Mouse (Mus musculus): ENCODE measurements around the gene Kcnq1. TPM values are rescaled to one million over a fixed set of nuclear protein-coding genes. Genes with fewer than 3 reads are reported as not detected.

Kcnq1 gene
- 10 to 100 TPM in 2 of 4 experiments, 1 to 10 TPM in 2; 3.7 to 14.9 (median 9.0) TPM for total RNA-seq (2022)

DNA sequence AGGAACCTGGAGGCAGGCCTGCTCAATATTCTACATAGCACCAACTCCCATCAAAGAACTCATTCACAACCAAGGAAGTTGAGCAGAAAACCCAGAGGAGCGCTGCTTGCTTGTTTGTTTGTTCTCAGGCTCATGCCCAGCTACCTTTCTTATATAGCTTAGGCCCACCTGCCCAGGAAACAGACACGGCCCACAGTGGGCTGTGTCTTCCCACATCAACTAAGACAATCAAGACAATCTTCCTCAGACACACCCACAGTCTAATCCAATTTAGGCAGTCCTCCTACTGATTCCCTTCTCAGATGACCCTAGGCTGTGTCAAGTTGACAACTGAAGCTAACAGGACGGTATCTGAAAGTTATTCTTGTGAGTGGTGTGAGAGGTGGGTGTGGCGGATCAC lies at the start of gene Kcnq1:
Gene Kcnq1 (plus strand): TSS at position 301 of the 400 bp plus-strand sequence.
- no peak for DNase-seq

DNA sequence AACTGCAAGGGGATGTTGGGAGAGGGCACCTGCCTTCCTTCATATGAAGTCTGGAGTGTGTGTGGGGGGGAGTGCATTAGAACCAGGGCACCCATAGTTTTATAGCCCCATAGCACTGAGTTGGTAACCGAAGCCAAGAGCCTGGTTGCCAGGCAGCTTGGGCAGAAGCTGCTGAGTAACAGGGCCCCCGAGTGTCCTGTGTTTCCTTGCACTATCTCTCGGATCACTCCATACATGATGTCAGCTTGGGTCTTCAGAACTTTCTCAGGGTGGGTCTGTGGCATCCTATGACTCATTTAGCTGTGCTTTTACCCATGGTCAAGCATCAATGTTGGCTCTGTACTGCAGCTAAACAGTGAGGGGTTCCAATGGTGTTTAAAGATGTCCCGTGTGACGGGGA lies 49.1 kb upstream of the Kcnq1 start:
- DNase-seq = no peak

DNA sequence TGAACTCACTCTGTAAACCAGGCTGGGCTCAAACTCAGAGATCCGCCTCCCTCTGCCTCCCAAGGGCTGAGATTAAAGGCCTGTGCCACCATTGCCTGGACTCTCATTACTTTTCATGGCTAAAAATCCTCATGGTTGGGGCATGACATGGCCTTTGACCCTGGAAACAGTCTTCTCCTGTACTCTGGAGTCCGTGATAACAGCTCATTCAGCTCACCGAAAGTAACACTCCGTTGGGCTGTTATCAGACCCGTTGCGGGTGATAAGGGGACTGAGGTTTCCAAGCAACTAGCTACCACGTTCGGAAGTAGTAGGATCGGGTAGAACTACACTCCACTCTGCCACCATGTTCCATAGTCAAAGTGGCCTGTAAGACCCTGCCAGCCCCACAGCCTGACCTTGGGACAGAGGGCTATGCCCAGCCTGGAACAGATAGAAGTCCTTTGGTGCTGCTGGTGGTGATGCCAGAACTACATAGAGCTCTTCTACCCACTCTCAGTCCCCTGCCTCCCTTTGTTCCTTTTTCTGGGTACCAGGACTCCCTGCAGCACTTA lies 48.4 kb upstream of the Kcnq1 start:
- no peak for DNase-seq

DNA sequence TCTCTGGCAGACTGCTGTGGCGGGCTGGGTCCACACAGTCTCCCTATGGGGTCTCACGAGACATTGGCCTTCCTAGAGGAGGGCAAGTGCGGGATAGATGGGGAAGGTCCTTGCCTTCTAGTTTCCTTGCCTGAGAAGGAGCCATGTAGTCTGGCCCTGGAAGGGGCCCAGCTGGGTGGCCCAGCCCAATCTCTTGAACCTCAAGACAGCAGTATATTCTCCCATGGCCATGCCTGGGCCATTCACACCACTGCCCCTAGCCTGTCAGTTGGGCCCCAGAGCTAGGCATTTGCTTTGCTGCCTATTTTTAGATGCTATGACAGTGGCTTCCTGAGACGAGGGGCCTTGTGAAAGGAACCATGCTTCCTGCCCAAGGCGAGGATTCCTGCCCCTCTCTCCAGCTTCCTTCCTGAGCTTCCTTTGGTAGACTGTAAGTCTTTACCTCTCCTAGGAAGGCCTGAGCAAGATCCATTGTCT lies 47.9 kb upstream of the Kcnq1 start:
- no peak for DNase-seq

DNA sequence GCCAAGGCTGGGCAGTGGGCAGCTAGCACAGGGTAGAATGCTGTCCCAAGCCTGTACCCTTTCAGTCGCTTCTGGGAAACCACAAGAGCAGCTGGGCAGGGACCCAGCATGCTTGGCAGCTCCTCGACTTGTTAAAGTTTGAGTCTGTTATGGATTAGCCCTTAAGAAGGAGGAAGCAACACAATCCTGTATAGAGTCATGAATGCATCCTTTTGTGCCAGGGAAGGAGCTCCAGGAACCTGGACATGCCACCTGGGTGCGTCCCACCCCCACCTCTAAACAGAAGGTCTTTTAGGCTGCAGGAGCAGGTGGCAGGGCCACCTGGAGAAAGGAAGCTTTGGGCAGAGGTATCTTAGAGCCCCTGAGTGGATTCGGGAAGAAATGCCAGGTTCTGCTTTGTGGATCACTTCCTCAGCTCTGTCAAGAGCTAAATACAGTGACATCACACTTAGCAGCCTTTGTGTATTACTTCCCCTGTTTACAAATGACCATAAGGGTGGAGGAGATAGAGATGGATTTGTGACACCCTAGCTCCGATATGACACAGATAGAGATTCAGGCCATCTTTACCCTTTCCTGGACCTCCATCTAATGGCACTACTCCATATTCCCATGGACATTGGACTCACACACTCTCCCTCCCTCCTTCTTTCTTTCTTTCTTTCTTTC lies 46.8 kb upstream of the Kcnq1 start:
- no peak for DNase-seq

DNA sequence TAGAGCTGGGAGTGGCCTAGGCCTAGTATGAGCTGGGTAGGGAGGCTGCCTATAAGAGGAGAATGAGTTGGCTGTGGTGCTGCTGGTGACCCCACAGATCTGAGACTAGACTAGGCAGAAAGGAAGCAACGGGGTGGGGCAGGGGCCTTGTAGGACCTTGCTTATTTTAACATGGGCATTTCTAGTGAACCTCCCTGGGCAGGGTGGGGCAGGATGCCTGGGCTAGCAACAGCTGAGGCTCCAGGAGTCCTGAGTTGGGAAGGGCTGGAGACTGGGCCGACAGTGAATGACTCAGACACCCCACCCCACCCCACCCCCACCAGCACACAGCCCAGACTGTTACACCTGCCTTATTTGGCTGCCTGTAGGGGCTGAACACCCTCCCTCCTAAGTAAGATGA lies 43.5 kb upstream of the Kcnq1 start:
- no peak for DNase-seq

DNA sequence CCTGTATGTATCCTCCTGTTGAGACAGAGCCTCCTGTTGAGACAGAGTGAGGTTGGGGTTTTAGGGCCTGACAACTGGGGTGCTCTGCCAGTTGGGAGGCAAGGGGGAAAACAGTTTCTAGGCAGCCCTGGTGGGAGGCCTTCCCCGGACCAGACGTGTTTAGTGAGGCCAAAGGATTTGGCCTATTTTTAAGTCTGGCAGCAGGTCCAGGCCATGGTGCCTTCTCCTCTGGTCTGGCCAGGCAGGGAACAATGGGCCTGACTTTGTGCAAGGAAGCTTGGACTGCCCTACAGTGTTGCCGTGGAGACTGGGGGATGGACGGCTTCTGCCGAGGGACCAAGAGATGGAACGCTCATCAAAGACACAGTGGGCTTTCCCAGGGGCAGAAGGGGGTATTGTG lies 41.9 kb upstream of the Kcnq1 start:
- DNase-seq = no peak

DNA sequence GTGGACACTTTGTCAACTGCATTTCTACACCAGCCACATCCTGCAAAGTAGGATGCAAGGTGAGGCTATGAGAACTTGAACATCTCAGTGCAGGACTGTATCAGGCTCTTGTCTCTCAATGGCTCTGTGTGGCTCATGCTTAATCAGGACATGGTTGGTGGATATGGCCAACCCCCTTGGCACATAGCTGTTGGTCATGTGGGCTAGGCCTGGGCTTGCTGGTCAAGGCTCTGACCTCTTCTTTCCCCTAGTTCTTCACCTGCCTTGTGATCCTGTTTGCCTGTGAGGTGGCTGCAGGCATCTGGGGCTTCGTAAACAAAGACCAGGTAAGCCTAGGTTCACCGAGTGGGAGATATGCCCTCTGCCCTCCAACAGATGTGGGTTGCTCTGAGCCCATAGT lies 40.5 kb upstream of the Kcnq1 start:
- DNase-seq = no peak

DNA sequence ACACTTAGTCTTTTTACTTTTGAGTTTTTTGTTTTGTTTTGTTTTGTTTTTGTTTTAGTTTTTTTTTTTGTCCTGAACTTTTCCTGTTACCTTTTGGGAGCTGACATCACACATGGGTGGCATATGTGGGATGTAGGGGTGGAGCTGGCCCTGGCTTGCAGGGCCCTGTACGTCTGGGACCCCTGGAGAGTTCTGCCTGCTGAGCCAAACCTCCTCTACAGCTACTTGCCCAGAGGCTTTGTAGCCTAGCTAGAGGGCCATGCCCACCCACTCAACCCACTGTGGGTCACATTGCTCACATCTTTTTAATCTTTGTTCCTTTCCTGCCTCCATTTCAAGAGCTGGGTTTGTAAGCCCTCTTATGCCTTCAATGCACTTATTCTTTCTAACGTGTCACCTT lies 38.7 kb upstream of the Kcnq1 start:
- DNase-seq = no peak

DNA sequence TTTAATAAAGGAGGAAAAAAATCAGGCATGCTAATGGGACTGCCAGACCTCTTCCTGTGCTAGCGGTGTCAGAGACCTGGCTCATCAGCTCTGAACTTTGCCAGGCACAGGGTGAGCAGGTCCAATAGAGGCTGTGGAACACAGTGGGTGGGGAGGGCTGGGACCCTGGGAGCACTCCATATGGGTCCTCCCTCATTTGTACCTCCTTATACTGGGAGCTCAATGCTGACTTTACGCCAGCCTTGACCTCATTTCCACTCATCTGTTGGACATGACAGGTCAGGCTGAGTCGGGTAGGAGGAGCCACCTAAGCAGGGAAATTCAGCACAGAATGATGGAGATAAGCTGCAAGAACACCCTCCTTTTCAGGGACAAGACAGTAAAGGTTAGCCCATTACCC lies 38.3 kb upstream of the Kcnq1 start:
- DNase-seq = no peak

DNA sequence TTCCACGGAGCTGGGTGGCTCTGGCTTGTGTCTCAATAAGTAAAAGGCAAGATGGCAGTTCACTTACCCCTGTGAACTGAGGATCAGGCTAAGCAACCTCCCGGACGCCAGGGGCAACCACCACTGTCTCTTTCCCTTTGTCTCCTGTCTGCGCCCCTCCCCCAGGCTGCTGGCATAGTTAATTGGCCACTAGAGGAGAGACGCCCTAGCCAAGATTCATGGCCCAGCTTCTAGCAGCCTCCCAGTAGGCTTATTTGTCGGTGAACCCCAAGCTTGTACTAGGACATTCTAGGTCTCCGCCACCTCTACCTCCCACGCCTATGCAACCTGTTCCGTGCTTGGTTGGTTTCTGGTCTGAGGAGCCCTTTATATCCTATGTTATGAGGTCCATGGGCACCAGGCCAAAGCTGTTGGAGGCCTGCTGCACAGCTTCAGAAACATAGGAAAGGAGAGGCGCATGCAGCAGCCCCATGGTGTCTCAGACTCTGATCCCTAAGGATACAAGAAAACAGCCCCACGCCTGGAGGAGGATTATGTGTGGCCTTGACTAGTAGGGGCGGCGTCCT lies 37.8 kb upstream of the Kcnq1 start:
- no peak for DNase-seq

DNA sequence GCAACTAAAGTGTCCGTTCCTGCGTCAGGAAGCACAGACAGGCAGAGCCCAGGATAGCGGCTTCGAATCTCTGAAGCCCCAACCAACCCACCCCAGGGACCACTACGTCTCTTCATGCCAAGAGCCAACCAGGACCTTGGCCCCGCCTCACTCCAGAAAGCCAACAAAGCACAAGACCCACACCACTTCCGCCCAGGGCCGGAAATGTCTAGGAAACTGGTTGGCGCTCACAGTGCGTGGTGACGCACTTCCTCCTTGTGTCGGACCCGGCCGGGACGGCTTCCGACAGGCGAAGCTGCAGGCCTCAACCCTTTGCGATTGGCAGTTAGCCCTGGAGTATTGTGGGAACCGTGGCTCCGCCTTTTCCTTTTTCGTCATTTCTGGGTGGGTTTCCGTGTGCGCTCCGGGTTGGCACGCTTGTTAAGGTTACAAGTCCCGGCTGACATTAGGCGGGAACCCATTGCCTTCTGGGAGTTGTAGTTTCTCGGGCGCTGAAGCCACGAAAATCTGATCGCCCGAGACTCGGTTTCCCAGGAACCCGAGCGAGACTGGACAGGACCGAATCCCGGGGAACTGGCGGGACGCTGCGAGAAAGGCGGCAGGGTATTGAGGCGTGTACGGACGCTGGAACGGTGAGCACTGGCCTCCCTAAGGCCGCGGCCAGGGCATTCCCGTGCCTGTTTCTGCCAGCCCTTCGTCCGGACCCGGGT lies 37.1 kb upstream of the Kcnq1 start, which contains the start of gene Tssc4:
Gene Tssc4 (plus strand): TSS at position 368 of the 710 bp plus-strand sequence.
- DNase-seq = peak; percentile 99

DNA sequence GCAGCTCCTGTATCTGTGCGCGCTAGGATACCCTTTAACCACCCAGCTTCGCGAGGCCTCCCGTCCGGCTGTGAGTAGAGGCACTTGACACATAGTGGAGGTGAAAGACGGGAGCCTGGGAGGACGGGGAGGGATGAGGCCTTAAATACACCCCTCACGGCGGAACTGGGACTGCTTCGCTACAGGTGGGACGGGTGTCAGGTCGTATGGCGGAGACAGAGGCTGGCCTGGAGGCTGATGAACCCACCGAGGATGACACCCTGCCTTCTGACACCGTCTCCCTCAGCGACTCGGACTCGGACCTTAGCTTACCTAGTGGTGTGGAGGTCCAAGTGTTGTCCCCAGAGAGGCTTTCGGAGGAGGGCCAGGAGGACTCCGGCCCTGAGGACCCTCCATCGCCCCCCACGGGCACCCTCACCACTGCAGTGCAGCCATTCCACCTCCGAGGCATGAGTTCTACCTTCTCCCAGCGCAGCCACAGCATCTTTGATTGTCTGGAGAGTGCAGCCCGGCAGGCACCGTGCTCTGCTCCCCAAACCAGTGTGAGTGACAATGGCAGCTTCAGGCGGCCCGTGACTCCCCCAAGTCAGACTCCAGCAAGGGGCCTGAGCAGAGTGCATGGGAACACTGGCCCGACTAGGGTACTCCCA lies 36.3 kb upstream of the Kcnq1 start:
- peak; percentile 53 for DNase-seq

DNA sequence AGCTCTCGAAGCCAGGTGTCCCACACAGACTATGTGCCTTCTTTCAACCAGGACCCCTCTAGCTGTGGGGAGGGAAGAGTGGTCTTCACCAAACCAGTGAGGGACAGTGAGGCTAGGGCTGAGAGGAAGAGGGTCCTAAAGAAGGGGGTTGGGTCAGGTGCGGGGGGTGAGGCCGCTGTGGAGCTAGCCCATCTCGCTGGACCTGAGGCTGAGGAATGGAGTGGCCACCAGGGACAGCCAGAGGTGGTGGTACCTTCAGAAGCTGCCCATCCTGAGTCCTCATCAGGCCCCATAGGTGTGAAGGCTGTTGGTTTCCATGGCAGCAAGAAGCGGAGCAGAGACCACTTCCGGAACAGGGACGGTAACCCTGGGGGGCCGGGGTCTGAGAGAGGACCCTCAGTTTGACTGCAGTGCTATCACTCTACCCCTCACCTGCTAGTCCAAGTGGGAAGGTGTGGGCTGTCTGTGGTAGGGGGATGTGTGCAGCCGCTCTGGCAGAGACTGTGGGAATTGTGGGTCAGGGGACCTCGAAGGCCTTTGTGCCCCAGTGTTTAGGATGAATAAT lies 35.6 kb upstream of the Kcnq1 start:
- DNase-seq = no peak

DNA sequence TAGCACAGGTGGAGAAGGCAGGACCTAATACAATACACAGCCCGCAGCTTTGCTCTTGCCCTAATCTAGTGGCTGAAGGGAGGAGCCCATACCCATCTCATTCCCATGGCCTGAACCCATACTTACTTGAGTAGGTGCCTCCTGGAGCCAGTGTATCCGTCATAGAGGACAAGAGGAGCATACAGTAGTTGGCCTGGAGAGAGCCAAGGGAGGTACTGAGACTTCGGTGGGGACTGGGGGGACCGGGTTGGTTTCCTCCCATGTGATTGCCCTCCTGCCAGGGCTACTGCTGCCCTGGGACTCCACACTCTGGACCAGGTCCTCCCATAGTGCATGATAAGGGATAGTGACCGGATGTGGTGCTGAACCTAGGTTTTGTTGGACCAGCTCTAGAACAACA lies 33.6 kb upstream of the Kcnq1 start:
- DNase-seq = no peak

DNA sequence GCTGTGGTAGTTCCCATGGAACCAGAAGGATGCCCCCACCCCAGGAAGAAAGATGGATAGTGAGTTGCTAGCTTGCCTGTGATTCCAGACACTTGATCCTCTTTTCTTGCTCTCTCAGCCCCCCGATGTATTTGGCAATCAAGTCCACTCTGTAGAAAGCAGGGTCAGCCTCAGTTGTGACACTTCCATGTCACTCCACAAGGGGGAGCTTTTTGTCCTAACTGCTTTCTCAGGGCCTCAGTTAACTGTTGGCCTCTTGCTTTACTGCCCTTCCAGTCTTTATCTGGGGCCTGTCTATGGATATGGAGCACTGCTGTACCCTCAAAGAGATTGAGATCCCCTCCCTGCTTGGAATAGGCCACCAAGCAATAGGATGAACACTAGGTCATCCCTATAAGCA lies 33.1 kb upstream of the Kcnq1 start:
- DNase-seq = no peak

DNA sequence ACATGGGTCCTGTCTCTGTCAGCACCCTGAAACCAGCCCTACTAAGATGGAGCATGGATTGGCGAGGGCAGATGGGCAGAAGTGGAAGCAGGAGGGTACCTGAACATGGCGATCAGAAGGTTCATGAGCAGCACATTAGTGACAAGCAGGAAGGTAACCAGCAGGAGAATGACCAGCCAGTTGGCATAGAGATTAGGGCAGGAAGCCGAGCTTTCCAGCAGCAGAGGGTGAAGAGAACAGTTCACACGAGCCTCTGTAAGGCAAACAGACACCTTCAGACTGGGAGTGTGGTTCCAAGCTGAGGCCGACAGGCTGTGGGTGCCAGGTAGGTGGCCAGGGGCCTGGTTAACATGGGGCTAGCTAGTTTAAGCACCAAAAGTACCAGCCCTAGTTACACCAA lies 30.8 kb upstream of the Kcnq1 start:
- no peak for DNase-seq

DNA sequence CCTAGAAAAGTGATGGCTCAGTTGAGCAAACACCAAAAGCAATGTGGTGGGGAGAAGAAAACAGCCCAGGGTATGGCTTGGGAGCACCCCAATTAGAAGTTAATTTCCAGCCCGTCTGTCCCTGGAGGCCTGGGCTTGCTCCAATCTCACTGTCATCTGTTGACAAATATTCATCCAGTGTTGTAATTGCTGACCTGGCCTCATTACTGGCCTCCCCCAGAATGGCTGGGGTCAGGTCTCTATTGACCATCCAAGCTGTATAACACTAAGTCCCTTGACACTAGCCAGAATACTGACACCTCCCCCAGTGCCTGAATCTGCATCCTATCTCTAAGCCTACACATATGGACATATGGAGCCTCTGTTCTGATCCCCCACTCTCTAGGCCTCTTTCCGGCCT lies 28.8 kb upstream of the Kcnq1 start:
- DNase-seq = no peak

DNA sequence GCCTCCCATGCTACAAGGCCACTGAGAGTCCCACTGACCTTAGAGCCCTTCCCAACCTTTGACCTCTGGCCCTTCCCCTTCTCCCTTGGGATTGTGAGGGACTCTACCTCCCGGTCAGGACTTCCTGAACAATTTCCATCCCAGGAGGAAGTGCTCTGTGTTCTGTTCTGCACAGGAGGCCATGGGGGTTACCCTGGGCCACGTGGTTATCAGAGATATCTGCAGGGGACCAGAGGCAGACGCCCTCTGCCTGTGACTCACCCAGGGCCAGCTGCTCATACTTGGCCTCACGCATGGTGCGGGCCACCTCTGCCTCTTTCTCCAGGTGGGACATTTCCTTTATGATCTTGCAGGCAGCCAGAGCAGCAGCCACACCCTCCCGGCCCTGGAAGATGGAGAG lies 24.1 kb upstream of the Kcnq1 start:
- no peak for DNase-seq

DNA sequence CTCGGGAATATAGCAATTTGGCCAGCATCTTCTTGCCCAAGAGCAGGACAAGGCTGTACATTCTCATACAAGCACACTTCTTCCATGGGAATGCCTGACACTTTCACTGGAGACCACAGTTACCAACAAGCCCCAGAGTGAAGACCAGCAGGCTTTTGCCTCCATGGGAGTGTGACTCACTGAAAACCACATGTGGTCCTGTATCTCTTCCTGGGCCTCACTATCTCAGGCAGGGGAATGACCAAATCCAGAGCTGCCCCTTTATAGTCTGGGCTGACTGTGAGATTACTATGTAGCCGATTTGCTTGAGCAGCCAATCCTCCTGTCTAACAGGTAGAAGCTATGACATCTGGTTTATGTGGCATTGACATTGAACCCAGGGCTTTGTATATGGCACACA lies 22.5 kb upstream of the Kcnq1 start:
- no peak for DNase-seq

DNA sequence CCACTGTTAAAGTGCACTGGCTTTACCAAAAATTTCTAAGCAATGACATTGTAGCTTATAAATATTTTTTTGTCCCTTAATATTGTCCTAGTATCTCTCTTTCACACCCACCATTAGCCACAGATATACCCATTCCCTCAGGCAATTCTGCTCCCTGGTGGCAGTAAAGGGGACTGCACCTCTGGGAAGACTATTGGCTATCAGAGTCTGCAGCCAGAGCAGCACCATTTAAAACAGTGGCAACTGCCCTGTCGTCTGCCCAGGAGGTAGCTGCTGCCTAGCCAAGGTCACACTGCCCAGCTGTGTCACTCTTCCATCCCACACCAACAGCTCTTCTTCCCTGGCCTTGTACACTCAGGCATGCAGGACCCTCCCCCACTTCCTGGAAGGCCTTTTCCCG lies 19.8 kb upstream of the Kcnq1 start:
- DNase-seq = peak; percentile 55

DNA sequence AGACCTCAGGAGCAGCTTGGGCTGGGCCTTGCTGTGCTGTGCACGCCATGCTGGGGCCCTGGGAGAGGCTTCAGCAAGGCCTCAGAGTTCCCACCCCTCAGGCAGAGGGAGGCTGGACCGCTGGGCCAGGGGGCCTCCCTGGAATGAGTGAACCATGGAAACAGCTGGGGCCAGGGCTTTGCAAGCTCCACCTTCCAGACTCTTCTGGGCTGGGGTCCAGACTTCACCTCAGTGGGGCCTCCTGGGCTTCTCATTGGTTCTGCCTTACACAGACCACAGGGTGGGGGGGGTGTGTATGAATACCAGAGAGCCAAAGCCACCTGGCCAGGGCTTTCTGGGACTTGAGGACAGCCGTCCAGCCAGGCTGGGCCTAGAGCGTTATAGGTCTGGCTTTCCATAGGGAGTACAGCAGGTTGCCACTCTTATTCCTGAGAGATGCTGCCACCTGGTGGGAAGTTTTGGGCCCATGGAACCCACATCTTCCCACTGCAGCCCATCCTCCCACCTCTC lies 19.0 kb upstream of the Kcnq1 start:
- no peak for DNase-seq

DNA sequence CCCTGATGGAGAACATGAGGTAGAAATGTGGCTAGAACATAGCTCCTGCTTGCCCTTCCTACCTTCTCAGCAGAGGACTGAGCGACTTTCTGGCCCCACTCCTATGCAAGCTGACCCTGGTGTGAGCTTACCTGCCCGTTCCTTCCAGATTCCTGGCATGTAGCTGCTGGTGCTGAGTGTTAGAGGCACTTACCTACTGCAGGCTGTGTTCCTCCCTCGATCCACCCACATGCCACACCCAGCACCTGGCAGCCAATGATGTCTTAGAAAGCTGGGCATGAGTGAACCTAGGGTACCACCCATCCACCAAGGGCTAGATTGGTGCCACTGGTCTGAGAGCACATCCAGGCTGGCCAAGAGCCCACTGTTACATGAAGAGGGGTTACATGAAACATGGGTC lies 12.3 kb upstream of the Kcnq1 start:
- DNase-seq = no peak

Measured in adrenal gland, adult 8-10 months (tissue).